Mouse (Mus musculus) stomach, embryonic 15.5 days (tissue): ENCODE data around the gene Auts2. TPM values are rescaled to one million over a fixed set of nuclear protein-coding genes. Genes with fewer than 3 reads are reported as not detected.

Experiments
- ATAC-seq: fragments of 200-750 bp; cut with Nextera tagmentation; 2 replicates; pipeline ENCODE4 v1.8.0; 2017; ENCODE audit warnings: low read depth, moderate number of reproducible peaks, moderate TSS enrichment; ENCODE audit not compliant: insufficient read depth, low FRiP score
- H3K27ac ChIP-seq: fragments of 300-500 bp; sonication (generic); 2 replicates; pipeline ENCODE4 v1.5.1; 2015; ENCODE audit warnings: mild to moderate bottlenecking, inconsistent platforms
- H3K27me3 ChIP-seq: fragments of 300-500 bp; sonication (generic); replicated peaks from 2 replicates; pipeline ENCODE4 v1.6.1; 2015; ENCODE audit warnings: inconsistent platforms
- H3K36me3 ChIP-seq: fragments of 300-500 bp; sonication (generic); 2 replicates; pipeline ENCODE4 v1.6.1; 2015; ENCODE audit warnings: inconsistent platforms
- H3K4me1 ChIP-seq: fragments of 300-500 bp; sonication (generic); 2 replicates; pipeline ENCODE4 v1.6.1; 2015; ENCODE audit warnings: inconsistent platforms
- H3K4me2 ChIP-seq: fragments of 300-500 bp; sonication (generic); 2 replicates; pipeline ENCODE4 v1.6.1; 2015; ENCODE audit warnings: mild to moderate bottlenecking, inconsistent platforms
- H3K4me3 ChIP-seq: fragments of 300-500 bp; sonication (generic); replicated peaks from 2 replicates; pipeline ENCODE4 v1.5.1; 2015; ENCODE audit warnings: inconsistent platforms
- H3K9ac ChIP-seq: fragments of 300-500 bp; sonication (generic); 2 replicates; pipeline ENCODE4 v1.6.1; 2015; ENCODE audit warnings: inconsistent platforms
- H3K9me3 ChIP-seq: fragments of 300-500 bp; sonication (generic); 2 replicates; pipeline ENCODE4 v1.6.1; 2016; ENCODE audit warnings: inconsistent platforms
- WGBS: fragments of 180-500 bp; shearing (Covaris S2); methylation state at CpG from one replicate; pipeline ENCODE4 v1.1.7; 2015; 5-methylcytosine and 5-hydroxymethylcytosine counted together
- polyA plus RNA-seq: library from polyadenylated mRNA; unstranded; fragments of >200 nt; fragmentation: Nextera tagmentation; extraction: Ambion mirVana; gene quantifications from 2 replicates; pipeline ENCODE4 v1.2.1, GENCODE M21; 2015

The Auts2 gene
- polyA plus RNA-seq, 1 experiment from 2014 or later: 25.5 TPM

DNA sequence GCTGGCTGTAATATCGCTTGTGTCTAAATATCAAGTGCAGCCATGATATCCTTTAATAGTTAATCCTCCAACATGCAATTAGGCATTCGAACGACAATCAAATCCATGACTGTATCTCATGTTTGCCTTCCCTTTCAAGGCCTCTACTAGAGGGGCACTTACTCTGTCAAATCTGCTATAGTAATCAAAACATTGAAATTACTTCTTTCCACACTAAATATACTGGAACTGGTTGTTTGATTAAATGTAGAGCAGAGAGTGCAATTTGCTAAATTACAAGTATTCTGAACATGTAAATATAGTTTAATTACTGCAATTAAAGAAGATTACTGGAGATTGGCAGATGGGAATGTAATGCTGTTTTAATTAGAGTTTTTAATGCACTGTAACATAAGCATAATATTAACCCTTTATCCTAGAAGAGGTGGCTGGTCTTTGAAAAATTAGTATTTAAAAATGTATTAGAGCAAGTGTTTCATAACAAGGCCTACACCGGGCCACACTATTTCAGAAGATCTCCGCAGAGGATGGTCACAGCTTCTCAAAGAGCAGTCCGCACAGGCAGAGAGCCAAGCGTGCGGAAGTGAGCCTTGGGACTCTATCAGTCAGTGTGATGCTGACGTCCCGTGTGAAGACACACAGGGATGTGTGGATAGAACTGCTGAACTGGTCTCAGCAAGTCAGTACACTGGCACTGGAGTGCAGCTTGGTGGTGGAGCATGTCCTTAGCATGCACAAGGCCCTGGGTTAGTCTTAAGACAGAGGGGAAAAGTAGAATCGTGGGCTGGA lies 673.2 kb downstream of the Auts2 start:
- Histone ChIP-seq H3K4me2 (no peak overlapping the region), H3K4me1 (no peaks in the 10 kb centered on the region), H3K36me3 (no peaks in the 10 kb centered on the region), H3K27me3 (no peaks in the 10 kb centered on the region), H3K27ac (no peak overlapping the region), H3K9ac (no peak overlapping the region), H3K4me3 (no peak overlapping the region), H3K9me3 (no peaks in the 10 kb centered on the region)
- ATAC-seq: no peak
- 82% methylated on average over 11 of the region's 11 CpGs for WGBS

DNA sequence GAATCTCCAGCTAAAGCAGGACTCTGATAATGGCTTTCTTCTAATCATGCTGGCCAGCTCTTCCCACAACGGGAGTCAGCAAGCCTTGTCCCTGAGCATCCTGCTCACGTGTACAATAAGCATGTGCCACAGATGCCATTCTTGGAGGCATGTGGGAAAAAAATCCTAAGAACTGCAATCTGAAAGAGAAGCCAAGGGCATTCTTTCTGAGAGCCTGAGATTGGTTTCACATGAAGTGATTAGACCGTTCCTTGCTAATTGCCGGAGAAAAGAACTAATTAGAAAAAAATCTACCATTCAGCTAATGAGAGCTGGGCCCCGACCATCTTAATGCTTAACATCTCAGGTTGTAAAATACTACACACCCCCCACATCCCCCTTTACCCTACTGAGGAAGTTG lies 677.9 kb downstream of the Auts2 start:
- Histone ChIP-seq H3K27me3 (no peaks in the 10 kb centered on the region), H3K4me1 (no peaks in the 10 kb centered on the region), H3K4me2 (no peak overlapping the region), H3K27ac (no peak overlapping the region), H3K4me3 (no peak overlapping the region), H3K36me3 (no peaks in the 10 kb centered on the region), H3K9me3 (no peaks in the 10 kb centered on the region), H3K9ac (no peak overlapping the region)
- no peak for ATAC-seq
- 82% methylated on average over 5 of the region's 5 CpGs for WGBS

GRCm38 (mm10) chr5:131857976-131858375 lies 685.2 kb downstream of the Auts2 start:
- no peaks in the 10 kb centered on the region for H3K36me3 ChIP-seq
- no peak overlapping the region for H3K4me2 ChIP-seq
- H3K9me3 ChIP-seq: no peaks in the 10 kb centered on the region
- 0 out of 2 replicates have a peak, but pooled peaks cover 3% of the 10 kb centered on the region for H3K4me1 ChIP-seq
- WGBS: 86% methylated on average over 5 of the region's 5 CpGs
- no peak overlapping the region for H3K4me3 ChIP-seq
- H3K27ac ChIP-seq: no peak overlapping the region
- no peaks in the 10 kb centered on the region for H3K27me3 ChIP-seq
- no peak overlapping the region for H3K9ac ChIP-seq
- no peak for ATAC-seq

GRCm38 (mm10) chr5:131855358-131855757 lies 687.8 kb downstream of the Auts2 start:
- Histone ChIP-seq H3K27me3 (no peaks in the 10 kb centered on the region), H3K4me1 (peaks cover 13% of the 10 kb centered on the region), H3K9me3 (no peaks in the 10 kb centered on the region), H3K36me3 (no peaks in the 10 kb centered on the region), H3K9ac (no peak overlapping the region), H3K4me2 (no peak overlapping the region), H3K27ac (no peak overlapping the region), H3K4me3 (no peak overlapping the region)
- no peak for ATAC-seq
- 10% methylated on average over 8 of the region's 8 CpGs for WGBS

DNA sequence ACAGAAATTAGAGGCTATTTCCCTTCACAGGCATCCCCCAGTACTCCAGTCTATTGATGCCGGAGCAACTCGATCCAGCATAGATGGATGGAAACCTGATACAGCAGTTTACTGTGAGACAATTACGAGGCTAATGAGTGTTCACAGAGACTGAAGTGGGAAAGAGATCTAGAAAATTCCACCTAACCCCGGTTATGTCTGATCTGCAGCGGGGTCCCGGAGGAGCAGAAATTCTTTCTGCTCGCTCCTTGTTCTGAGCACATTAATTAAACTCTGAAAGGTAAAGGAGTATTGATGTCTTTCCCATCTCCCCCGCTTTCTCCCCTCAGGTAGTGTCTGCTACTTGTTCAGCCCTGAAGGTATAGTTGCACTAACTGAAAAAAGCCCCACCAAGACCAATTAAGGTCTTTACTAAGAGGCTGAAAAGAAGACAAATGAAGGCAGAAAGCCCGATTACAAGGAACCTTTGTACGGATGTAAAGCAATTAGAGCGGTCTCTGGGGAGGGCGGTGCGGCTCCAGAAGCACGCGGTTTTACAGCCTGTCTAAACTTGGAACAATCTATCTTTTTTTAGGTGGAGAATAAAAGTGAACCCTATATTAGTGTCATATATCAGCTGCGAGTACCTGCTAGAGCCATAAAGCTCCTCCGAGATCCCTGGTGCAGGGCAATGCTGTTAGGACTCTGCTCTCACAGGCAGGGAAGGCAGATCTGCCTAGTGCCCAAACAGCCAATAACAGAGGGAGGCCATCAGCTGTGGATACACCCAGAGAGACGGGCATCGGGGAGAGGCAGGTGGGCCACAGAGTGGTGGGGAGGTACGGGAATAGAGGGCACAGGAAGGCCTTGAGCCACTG lies 691.3 kb downstream of the Auts2 start:
- H3K27me3 ChIP-seq: no peaks in the 10 kb centered on the region
- H3K9ac ChIP-seq: no peak overlapping the region
- H3K36me3 ChIP-seq: no peaks in the 10 kb centered on the region
- ATAC-seq: no peak; the same call in 1 of the 2 replicates
- H3K27ac ChIP-seq: no peak overlapping the region
- H3K4me2 ChIP-seq: no peak overlapping the region
- H3K4me3 ChIP-seq: no peak overlapping the region
- 42% methylated on average over 20 of the region's 20 CpGs for WGBS
- H3K9me3 ChIP-seq: no peaks in the 10 kb centered on the region
- H3K4me1 ChIP-seq: peaks cover 13% of the 10 kb centered on the region

DNA sequence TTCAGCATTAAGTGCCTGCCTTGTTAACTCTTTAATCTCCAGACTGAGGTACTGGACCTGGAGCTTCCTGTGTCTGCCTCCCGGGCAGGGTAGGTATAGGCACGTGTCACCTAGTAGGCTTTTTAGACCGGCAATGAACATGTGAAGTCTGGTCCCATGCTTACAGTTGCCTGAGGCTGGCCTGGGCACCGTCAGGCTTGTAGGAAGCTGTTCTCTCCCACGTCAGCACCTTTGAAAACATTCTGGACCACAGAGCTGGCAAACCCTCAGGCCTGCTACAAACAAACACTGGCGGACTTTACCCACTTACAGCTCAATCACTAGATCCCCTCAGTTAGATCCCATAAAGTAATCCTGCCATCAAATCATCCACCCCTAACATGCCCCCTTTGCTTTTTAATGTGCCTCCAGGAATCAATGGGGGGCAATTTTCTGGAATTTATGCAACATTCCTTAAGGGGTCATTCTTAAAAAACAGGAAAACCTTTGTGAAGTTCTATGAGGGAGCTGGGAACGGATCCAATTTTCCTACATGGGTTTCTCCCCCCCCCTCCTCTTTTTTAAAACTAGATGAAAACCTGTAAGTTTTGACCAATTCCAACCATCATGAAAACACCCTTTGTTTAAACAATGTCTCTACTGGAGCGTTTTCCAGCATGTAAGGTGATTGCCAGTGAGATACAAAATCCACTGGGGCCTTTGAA lies 692.4 kb downstream of the Auts2 start:
- H3K27me3 ChIP-seq: no peaks in the 10 kb centered on the region
- H3K36me3 ChIP-seq: no peaks in the 10 kb centered on the region
- H3K27ac ChIP-seq: no peak overlapping the region

GRCm38 (mm10) chr5:131849644-131850043 lies 693.5 kb downstream of the Auts2 start:
- H3K4me2 ChIP-seq: no peak overlapping the region
- H3K27me3 ChIP-seq: no peaks in the 10 kb centered on the region
- peaks cover 10% of the 10 kb centered on the region for H3K4me1 ChIP-seq
- H3K9me3 ChIP-seq: no peaks in the 10 kb centered on the region
- 87% methylated on average over 3 of the region's 3 CpGs for WGBS
- no peak overlapping the region for H3K27ac ChIP-seq
- H3K9ac ChIP-seq: no peak overlapping the region
- no peak overlapping the region for H3K4me3 ChIP-seq
- H3K36me3 ChIP-seq: no peaks in the 10 kb centered on the region
- ATAC-seq: no peak

More for the DNA sequence above, 692.4 kb downstream of the Auts2 start:
- 69% methylated on average over 8 of the region's 8 CpGs for WGBS
- H3K4me1 ChIP-seq: peaks cover 13% of the 10 kb centered on the region
- no peak for ATAC-seq
- no peak overlapping the region for H3K4me2 ChIP-seq
- H3K4me3 ChIP-seq: no peak overlapping the region
- no peak overlapping the region for H3K9ac ChIP-seq
- H3K9me3 ChIP-seq: no peaks in the 10 kb centered on the region

DNA sequence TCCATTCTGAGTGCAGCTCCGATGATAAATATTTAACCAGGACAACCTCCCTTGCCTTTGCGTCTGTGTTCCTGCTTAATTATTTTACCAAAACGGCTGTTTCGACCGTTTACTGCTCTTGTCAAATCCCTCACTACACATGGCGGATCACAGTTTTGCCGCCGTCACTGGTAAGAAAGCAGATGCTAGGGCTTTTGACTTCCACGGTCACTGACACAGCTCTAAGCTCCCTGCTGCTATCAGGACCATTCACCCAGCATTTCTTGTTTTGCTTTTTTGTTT lies 698.7 kb downstream of the Auts2 start:
- no peak overlapping the region for H3K4me3 ChIP-seq
- H3K9me3 ChIP-seq: no peaks in the 10 kb centered on the region
- WGBS: 39% methylated on average over 9 of the region's 9 CpGs
- no peaks in the 10 kb centered on the region for H3K27me3 ChIP-seq
- no peak overlapping the region for H3K27ac ChIP-seq
- no peak overlapping the region for H3K9ac ChIP-seq
- no peak for ATAC-seq
- no peak overlapping the region for H3K4me2 ChIP-seq
- no peaks in the 10 kb centered on the region for H3K36me3 ChIP-seq
- H3K4me1 ChIP-seq: 0 out of 2 replicates have a peak, but pooled peaks cover 4% of the 10 kb centered on the region

DNA sequence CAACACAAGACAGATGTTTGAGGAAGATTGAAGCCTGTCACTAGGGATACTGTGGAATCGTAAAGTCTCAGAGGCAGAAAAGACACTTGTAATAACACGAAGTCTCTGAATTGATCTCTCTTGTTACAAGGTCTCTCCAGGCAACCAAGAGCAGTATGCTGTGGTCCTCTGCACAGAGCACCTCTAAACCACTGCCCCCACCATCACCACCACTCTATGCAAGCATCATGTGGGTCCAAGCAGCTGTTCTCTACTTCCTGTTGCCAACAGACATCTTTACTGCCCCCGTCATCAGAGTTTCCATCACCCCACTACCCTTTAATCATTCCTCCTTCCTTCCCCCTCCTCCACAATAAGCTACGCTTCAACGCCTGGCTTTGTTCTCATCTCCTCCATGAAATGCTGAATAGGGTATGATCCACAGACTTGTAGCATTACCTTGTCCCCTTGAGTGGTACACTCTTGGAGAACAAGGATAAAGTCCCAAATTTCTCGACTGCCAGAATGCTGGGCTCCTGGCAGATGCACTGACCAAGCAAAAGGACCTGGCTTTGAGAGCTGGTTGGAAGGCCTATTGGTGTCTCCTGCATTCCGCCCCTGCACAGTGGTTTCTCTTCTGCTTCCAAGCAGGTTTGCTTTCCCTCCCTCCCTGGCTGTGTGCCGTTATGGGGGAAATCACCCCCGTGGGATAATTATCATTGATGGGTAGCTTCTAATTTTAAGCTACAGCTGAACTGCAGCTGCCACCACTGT lies 699.2 kb downstream of the Auts2 start:
- Histone ChIP-seq H3K27me3 (no peaks in the 10 kb centered on the region), H3K4me1 (0 out of 2 replicates have a peak, but pooled peaks cover 4% of the 10 kb centered on the region), H3K36me3 (no peaks in the 10 kb centered on the region), H3K4me2 (no peak overlapping the region), H3K27ac (no peak overlapping the region), H3K9ac (no peak overlapping the region), H3K4me3 (no peak overlapping the region), H3K9me3 (no peaks in the 10 kb centered on the region)
- ATAC-seq: no peak
- WGBS: 67% methylated on average over 9 of the region's 9 CpGs

GRCm38 (mm10) chr5:131839657-131840315 lies 703.4 kb downstream of the Auts2 start:
- Histone ChIP-seq H3K9me3 (no peaks in the 10 kb centered on the region), H3K27ac (no peak overlapping the region), H3K4me3 (no peak overlapping the region), H3K9ac (no peak overlapping the region), H3K4me1 (0 out of 2 replicates have a peak, but pooled peaks cover 4% of the 10 kb centered on the region), H3K36me3 (no peaks in the 10 kb centered on the region), H3K27me3 (no peaks in the 10 kb centered on the region), H3K4me2 (no peak overlapping the region)
- ATAC-seq: peak; percentile 54; the same call in 1 of the 2 replicates
- WGBS: 26% methylated on average over 14 of the region's 14 CpGs

GRCm38 (mm10) chr5:131839023-131839422 lies 704.1 kb downstream of the Auts2 start:
- Histone ChIP-seq H3K27me3 (no peaks in the 10 kb centered on the region), H3K9ac (no peak overlapping the region), H3K27ac (no peak overlapping the region), H3K4me3 (no peak overlapping the region), H3K4me2 (no peak overlapping the region), H3K36me3 (no peaks in the 10 kb centered on the region), H3K9me3 (no peaks in the 10 kb centered on the region), H3K4me1 (0 out of 2 replicates have a peak, but pooled peaks cover 3% of the 10 kb centered on the region)
- 59% methylated on average over 10 of the region's 10 CpGs for whole genome bisulfite sequencing
- no peak for ATAC-seq
